Mouse (Mus musculus) liver, embryonic 14.5 days (tissue): ENCODE data around the gene Phldb2. TPM values are rescaled to one million over a fixed set of nuclear protein-coding genes. Genes with fewer than 3 reads are reported as not detected.

Experiments used
- ATAC-seq: fragments of 200-750 bp; cut with Nextera tagmentation; 2 replicates; pipeline ENCODE4 v1.8.0; 2017; ENCODE audit warnings: moderate number of reproducible peaks, mild to moderate bottlenecking, moderate library complexity; ENCODE audit not compliant: insufficient read depth
- DNase-seq, 3 experiments: peaks; one replicate each; pipeline ENCODE4 v3.0.0-alpha.2; 2012 to 2013; ENCODE audit warnings: low read depth in 3 of 3, low spot score in 3 of 3
- H3K27ac ChIP-seq: fragments of 300-500 bp; sonication (generic); 2 replicates; pipeline ENCODE4 v1.5.1; 2014; ENCODE audit warnings: moderate library complexity, mild to moderate bottlenecking, control low read depth, inconsistent platforms
- H3K27me3 ChIP-seq: fragments of 300-500 bp; sonication (generic); 2 replicates; pipeline ENCODE4 v1.6.1; 2014; ENCODE audit warnings: mild to moderate bottlenecking, low read length, moderate library complexity; ENCODE audit not compliant: control insufficient read depth, insufficient read depth
- H3K36me3 ChIP-seq: fragments of 300-500 bp; sonication (generic); replicated peaks from 2 replicates; pipeline ENCODE4 v1.6.1; 2014; ENCODE audit warnings: low read depth; ENCODE audit not compliant: control insufficient read depth, insufficient read depth
- H3K4me1 ChIP-seq, 2 experiments: fragments of 200-500 bp in 1 of 2; fragments of 300-500 bp in 1 of 2; sonication (generic) in 1 of 2; replicated peaks; 2 replicates each; pipeline ENCODE4 v1.6.1; 2012 to 2014; ENCODE audit warnings: antibody characterized with exemption in 1 of 2, inconsistent platforms in 1 of 2, low read length in 1 of 2; ENCODE audit not compliant: control insufficient read depth in 2 of 2, insufficient read depth in 2 of 2
- H3K4me2 ChIP-seq: fragments of 300-500 bp; sonication (generic); 2 replicates; pipeline ENCODE4 v1.6.1; 2014; ENCODE audit warnings: low read depth, mild to moderate bottlenecking, control low read depth, moderate library complexity
- H3K4me3 ChIP-seq, 2 experiments: fragments of 200-500 bp in 1 of 2; fragments of 300-500 bp in 1 of 2; sonication (generic) in 1 of 2; 2 replicates each; pipeline ENCODE4 v1.5.1; 2012 to 2014; ENCODE audit warnings: low read depth in 2 of 2, low read length in 2 of 2, mild to moderate bottlenecking in 2 of 2, control low read depth in 1 of 2, inconsistent platforms in 1 of 2, moderate library complexity in 1 of 2; ENCODE audit not compliant: insufficient read depth in 1 of 2
- H3K9ac ChIP-seq: fragments of 300-500 bp; sonication (generic); replicated peaks from 2 replicates; pipeline ENCODE4 v1.6.1; 2014; ENCODE audit warnings: mild to moderate bottlenecking, control low read depth, moderate library complexity
- H3K9me3 ChIP-seq: fragments of 300-500 bp; sonication (generic); 2 replicates; pipeline ENCODE4 v1.6.1; 2016; ENCODE audit warnings: low read length, mixed read lengths; ENCODE audit not compliant: control insufficient read depth
- CTCF ChIP-seq: IDR thresholded peaks from 2 replicates; pipeline ENCODE4 v1.5.1; 2016; ENCODE audit warnings: antibody characterized with exemption, low read depth, control low read depth
- EP300 ChIP-seq: IDR thresholded peaks from 2 replicates; pipeline ENCODE4 v1.6.1; 2016; ENCODE audit warnings: antibody characterized with exemption, low read depth
- WGBS: fragments of 180-500 bp; shearing (Covaris S2); extraction: QIAGEN DNeasy Blood & Tissue Kit; methylation state at CpG from one replicate; pipeline ENCODE4 v1.1.7; 2014; ENCODE audit not compliant: insufficient replicate concordance; 5-methylcytosine and 5-hydroxymethylcytosine counted together
- polyA plus RNA-seq, 2 experiments: library from polyadenylated mRNA; depleted of rRNA in 1 of 2; stranded (reverse) in 1 of 2; unstranded in 1 of 2; fragments of >200 nt; fragmentation: Nextera tagmentation in 1 of 2; extraction: Ambion mirVana in 1 of 2; gene quantifications; 2 replicates each; pipeline versions ENCODE4 v1.2.1 to v1.2.3; 2012 to 2014

The Phldb2 gene
- polyA plus RNA-seq, 2 experiments: 9.7 to 12.7 TPM

DNA sequence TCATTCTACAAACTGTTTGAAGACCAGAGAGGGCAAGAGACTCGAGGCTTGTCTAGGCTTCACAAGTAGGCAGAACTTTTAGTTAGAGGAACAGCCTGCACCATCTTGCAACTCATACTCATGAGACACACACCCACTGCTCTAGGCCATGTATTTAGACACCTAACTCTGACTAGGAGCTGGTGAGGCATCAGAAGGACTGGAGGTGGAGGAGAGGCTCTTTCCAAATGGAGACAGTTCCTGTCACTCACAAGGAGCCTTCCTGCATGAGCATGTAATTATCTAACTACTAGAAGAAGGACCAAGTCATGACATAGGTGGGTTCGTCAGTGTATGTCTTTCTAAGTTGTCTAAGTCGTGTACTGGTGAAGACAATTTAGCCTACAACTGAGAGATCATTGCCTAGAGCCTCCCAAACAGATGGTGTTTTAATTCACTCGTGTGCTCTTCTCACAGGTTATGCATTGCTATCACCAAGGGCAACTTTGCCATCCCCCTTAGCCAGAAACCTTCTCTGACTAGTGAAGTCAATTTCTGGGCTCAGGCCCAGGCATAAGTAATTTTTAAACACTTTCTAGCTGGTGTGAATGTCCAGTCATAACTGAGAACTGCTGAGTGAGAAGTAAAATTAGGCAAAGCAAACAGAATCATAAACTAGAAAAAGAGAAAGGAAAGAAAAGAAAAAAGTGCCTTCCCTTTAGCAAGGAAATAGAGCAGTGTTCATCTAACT lies 62.8 kb downstream of the Phldb2 start:
- Histone ChIP-seq H3K36me3 (no peaks in the 10 kb centered on the region), H3K27ac (no peak overlapping the region), H3K4me1 (peaks cover 0 to 3% of the 10 kb centered on the region in 2 experiments; a peak in 2 of 4 replicates), H3K9ac (no peak overlapping the region), H3K27me3 (no peaks in the 10 kb centered on the region), H3K4me2 (no peak overlapping the region), H3K9me3 (no peaks in the 10 kb centered on the region), H3K4me3 (no peak overlapping the region)
- WGBS: 43% methylated on average over 4 of the region's 4 CpGs
- TF ChIP-seq CTCF (no peak), EP300 (no peak)
- ATAC-seq (no peak), DNase-seq (no peak)

DNA sequence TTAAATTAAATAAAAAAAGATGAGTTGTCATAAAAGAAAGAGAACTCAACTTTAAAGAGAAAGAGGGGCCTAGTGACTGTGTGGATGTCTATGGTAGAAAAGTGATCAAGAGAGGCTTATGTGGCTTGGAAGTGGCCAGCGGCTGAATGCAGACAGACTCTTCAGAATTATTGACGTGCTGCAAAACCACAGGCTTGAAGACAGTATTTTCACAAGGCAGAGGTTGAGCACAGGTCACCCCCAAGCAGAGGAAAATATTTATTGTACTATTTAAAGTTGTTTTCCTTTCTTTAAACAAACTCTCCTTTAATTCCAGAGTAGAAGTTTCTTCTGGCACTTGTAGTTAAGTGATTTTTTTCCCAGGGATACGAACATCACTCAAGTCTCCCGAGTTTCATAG lies 63.8 kb downstream of the Phldb2 start:
- Histone ChIP-seq H3K4me2 (no peak overlapping the region), H3K36me3 (no peaks in the 10 kb centered on the region), H3K27me3 (no peaks in the 10 kb centered on the region), H3K9me3 (no peaks in the 10 kb centered on the region), H3K9ac (no peak overlapping the region), H3K27ac (no peak overlapping the region), H3K4me3 (no peak overlapping the region), H3K4me1 (peaks cover 0 to 3% of the 10 kb centered on the region in 2 experiments; a peak in 2 of 4 replicates)
- ATAC-seq (no peak), DNase-seq (no peak)
- TF ChIP-seq EP300: no peak
- no peak for TF ChIP-seq CTCF
- 41% methylated on average over 4 of the region's 4 CpGs for WGBS

DNA sequence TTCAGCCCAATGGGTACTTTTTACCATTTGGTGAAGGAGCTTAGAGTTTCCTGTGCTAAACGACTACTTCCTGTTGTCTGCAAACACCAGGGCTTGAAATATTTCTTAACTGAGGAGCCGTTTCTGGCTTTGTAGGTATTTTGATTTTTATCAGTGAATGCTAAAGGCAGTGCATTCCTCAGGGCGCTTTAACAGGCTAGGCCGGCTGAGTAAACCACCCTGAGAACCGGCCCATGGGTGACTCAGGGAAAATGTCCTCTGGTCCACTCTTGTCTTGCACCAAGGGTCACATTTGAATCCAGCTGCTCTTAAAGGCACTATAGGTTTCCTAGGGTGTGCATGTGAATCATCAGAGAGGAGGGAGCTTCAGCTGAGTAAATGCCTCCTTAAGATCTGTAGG lies 66.8 kb downstream of the Phldb2 start:
- no peak for DNase-seq
- TF ChIP-seq EP300 (no peak), CTCF (no peak)
- no peak overlapping the region for H3K4me3 ChIP-seq
- no peak overlapping the region for H3K27ac ChIP-seq
- no peaks in the 10 kb centered on the region for H3K27me3 ChIP-seq
- ATAC-seq: no peak
- WGBS: 28% methylated on average over 5 of the region's 5 CpGs
- no peaks in the 10 kb centered on the region for H3K36me3 ChIP-seq
- H3K4me1 ChIP-seq: no peaks in the 10 kb centered on the region; a peak in 1 of 4 replicates
- no peak overlapping the region for H3K9ac ChIP-seq
- H3K4me2 ChIP-seq: no peak overlapping the region
- H3K9me3 ChIP-seq: no peaks in the 10 kb centered on the region

DNA sequence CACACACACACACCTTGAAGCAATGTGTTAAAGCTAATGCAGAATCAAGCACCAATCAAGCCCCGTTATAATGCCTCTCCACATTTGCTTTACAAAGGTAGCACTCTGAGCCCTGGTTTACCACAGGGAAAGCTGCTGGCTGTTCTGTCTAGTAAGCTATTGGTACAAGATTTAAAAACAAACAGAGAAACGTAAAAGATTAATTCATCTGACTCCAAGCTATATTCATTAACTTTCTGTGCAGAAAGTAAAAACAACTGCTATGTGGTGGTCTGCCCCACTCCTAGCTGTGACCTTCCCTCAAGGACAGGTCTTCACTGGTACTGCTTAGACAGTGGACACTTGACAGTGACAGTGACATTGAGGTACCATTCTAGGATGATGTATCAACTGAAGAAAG lies 69.2 kb downstream of the Phldb2 start:
- WGBS: 59% methylated on average over 2 of the region's 2 CpGs

DNA sequence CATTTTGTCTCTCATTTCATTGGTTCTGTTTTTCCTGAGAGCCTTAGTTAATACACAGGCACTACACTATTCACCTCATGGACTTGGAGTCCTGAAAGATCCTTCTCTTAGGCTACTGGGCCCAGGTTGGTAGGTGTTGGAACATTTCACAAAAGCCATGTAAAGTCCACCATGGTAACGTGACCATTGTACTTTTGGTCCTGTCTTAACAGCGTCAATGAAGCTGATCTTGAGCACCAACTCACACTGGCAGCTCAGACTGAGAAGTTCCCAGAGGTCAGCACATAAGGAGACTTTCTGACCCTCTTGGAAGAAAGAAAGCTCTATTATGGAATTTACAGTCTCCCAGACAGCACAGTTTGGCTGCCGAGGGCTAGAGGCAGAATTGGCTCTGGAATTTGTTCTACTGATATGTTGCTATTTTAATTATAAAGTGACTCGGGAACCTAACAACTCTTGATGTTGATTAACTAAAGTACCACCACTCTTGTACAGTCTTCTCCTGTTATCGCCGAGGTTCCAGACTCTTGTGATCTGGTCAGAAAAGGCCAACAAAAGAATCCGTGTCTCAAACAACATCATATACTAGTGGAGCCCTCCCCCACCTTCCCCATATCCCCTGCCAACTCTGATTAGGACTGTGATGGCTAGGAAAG lies 72.1 kb downstream of the Phldb2 start:
- H3K9me3 ChIP-seq: no peaks in the 10 kb centered on the region
- TF ChIP-seq EP300 (no peak), CTCF (no peak)
- no peak overlapping the region for H3K27ac ChIP-seq
- DNase-seq: no peak
- no peaks in the 10 kb centered on the region for H3K36me3 ChIP-seq
- 65% methylated on average over 7 of the region's 7 CpGs for WGBS
- H3K9ac ChIP-seq: no peak overlapping the region
- no peaks in the 10 kb centered on the region for H3K27me3 ChIP-seq
- H3K4me2 ChIP-seq: no peak overlapping the region
- no peaks in the 10 kb centered on the region for H3K4me1 ChIP-seq
- ATAC-seq: no peak
- H3K4me3 ChIP-seq: no peak overlapping the region

More for the DNA sequence above, 69.2 kb downstream of the Phldb2 start:
- Histone ChIP-seq H3K9me3 (no peaks in the 10 kb centered on the region), H3K4me1 (no peaks in the 10 kb centered on the region; a peak in 1 of 4 replicates), H3K9ac (no peak overlapping the region), H3K27me3 (no peaks in the 10 kb centered on the region), H3K27ac (no peak overlapping the region), H3K4me3 (no peak overlapping the region), H3K36me3 (no peaks in the 10 kb centered on the region), H3K4me2 (no peak overlapping the region)
- TF ChIP-seq EP300 (no peak), CTCF (no peak)
- no peak for ATAC-seq
- no peak for DNase-seq
